ENCODE assay signal across 7 mouse cellular contexts in the genomic region with DNA sequence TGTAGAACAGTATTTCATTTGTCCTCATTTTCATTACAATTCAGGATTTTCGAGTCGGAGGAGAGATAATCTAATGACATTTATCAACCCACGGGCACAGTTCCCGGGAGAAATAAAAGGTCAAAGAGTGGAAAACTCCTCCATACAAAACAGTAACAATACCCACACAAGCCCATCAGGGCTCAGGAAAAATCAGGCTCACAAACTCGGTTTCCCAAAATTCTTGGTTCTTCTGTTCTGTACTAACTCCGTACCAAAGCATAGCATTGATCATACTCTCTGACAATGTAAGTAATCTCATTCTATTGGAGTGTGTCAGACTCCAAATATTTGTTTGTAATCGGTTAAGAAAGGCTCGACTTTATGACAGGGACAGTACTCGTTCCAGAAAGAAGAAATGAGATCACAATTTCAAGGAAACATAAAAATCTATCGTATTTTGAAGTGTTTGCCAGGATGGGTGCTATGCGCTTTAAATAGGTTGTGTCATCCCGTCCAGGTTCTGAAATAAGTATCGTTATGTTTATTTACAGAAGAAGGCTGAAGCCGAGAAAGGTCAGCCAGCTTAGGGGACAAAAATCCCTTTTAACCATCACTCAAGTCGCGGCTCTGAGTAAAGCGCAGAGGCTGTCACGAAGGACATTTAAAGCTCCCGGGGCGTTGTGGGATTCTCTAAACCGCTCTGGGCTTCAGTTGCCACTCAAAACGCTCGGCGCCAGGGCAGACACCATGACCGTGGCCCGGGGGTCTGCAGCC. TPM values are rescaled to one million over a fixed set of nuclear protein-coding genes. Genes with fewer than 3 reads are reported as not detected.
DNase-seq lines count a peak whose midpoint lies in the region; ATAC-seq and TF ChIP-seq lines count a peak whose summit lies in the region.

No protein-coding gene starts in this region.

- H3K36me3 ChIP-seq in lung, embryonic 15.5 days = no peaks in the 10 kb centered on the region
- H3K36me3 ChIP-seq in intestine, embryonic 14.5 days (ENCODE audit: control insufficient read depth, insufficient read depth, low read length) = no peaks in the 10 kb centered on the region
- H3K36me3 ChIP-seq in neural tube, embryonic 14.5 days (ENCODE audit: control insufficient read depth, insufficient read depth, low read length) = no peaks in the 10 kb centered on the region

- peak overlapping the region; percentile 80 for H3K4me3 ChIP-seq in lung, embryonic 15.5 days
- H3K4me3 ChIP-seq in embryonic fibroblast, embryonic 13.5 days (ENCODE audit: insufficient read depth, low read length) = peak overlapping the region; percentile 81
- H3K4me3 ChIP-seq in intestine, embryonic 14.5 days (ENCODE audit: low read depth, low read length) = peak overlapping the region; percentile 95
- H3K4me3 ChIP-seq in neural tube, embryonic 14.5 days (ENCODE audit: low read depth, low read length) = peak overlapping the region; percentile 73

- peaks cover 17% of the 10 kb centered on the region for H3K4me1 ChIP-seq in lung, embryonic 15.5 days
- H3K4me1 ChIP-seq in embryonic fibroblast, embryonic 13.5 days (ENCODE audit: control insufficient read depth, insufficient read depth, low read length) = no peaks in the 10 kb centered on the region; the same call in 1 of the 2 replicates
- peaks cover 12% of the 10 kb centered on the region for H3K4me1 ChIP-seq in intestine, embryonic 14.5 days (replicated peaks; ENCODE audit: control insufficient read depth, insufficient read depth, low read length)
- H3K4me1 ChIP-seq in neural tube, embryonic 14.5 days (ENCODE audit: control insufficient read depth, insufficient read depth, low read length) = peaks cover 6% of the 10 kb centered on the region; the same call in 1 of the 2 replicates

- peak overlapping the region; percentile 76 for H3K9ac ChIP-seq in lung, embryonic 15.5 days
- H3K9ac ChIP-seq in intestine, embryonic 14.5 days (ENCODE audit: low read length) = peak overlapping the region; percentile 86
- peak overlapping the region; percentile 62 for H3K9ac ChIP-seq in neural tube, embryonic 14.5 days (replicated peaks; ENCODE audit: low read depth, low read length)

- H3K9me3 ChIP-seq in lung, embryonic 15.5 days = no peaks in the 10 kb centered on the region
- no peaks in the 10 kb centered on the region for H3K9me3 ChIP-seq in intestine, embryonic 14.5 days (ENCODE audit: control insufficient read depth, low read length)
- H3K9me3 ChIP-seq in neural tube, embryonic 14.5 days (ENCODE audit: control insufficient read depth, low read length) = no peaks in the 10 kb centered on the region

- no peak; the same call in 1 of the 2 replicates for ATAC-seq in lung, embryonic 15.5 days (ENCODE audit: borderline replicate concordance, extremely low read depth, low FRiP score, low TSS enrichment)
- no peak for ATAC-seq in intestine, embryonic 14.5 days (replicated peaks; ENCODE audit: low FRiP score, low TSS enrichment, low read depth)
- ATAC-seq in neural tube, embryonic 14.5 days (ENCODE audit: low read depth) = no peak

- DNase-seq in lung, postnatal 25 days (ENCODE audit: low spot score) = no peak
- DNase-seq in intestine, embryonic 14.5 days (ENCODE audit: low spot score) = no peak
- no peak for DNase-seq in right cerebral cortex, postnatal 25 days
- DNase-seq in natural killer cell, adult 2 months (ENCODE audit: low spot score in 2 of 2) = no peak

- H3K27me3 ChIP-seq in lung, embryonic 15.5 days = no peaks in the 10 kb centered on the region
- no peaks in the 10 kb centered on the region for H3K27me3 ChIP-seq in intestine, embryonic 14.5 days (replicated peaks; ENCODE audit: control insufficient read depth, insufficient read depth, low read length)
- H3K27me3 ChIP-seq in neural tube, embryonic 14.5 days (ENCODE audit: control insufficient read depth, insufficient read depth, low read length) = no peaks in the 10 kb centered on the region

- TF ChIP-seq CTCF in embryonic fibroblast, embryonic 13.5 days (IDR thresholded peaks at IDR 0.05; ENCODE audit: borderline replicate concordance, insufficient read depth, low read length) = no peak

- H3K27ac ChIP-seq in lung, embryonic 15.5 days = peak overlapping the region; percentile 75
- H3K27ac ChIP-seq in embryonic fibroblast, embryonic 13.5 days (ENCODE audit: insufficient read depth, low read length) = 0 out of 2 replicates have a peak overlapping the region, but pooled peaks have one; percentile 1
- peak overlapping the region; percentile 52; the same call in 1 of the 2 replicates for H3K27ac ChIP-seq in intestine, embryonic 14.5 days (ENCODE audit: low read depth)
- H3K27ac ChIP-seq in neural tube, embryonic 14.5 days (ENCODE audit: low read depth, low read length) = peak overlapping the region; percentile 53; the same call in 1 of the 2 replicates

- H3K4me2 ChIP-seq in lung, embryonic 15.5 days = peak overlapping the region; percentile 67
- H3K4me2 ChIP-seq in intestine, embryonic 14.5 days (ENCODE audit: low read length) = peak overlapping the region; percentile 88
- peak overlapping the region; percentile 63 for H3K4me2 ChIP-seq in neural tube, embryonic 14.5 days (ENCODE audit: low read depth, low read length)

- WGBS in lung, embryonic 15.5 days = 3% methylated on average over 26 of the region's 26 CpGs
- WGBS in intestine, embryonic 14.5 days = 5% methylated on average over 26 of the region's 26 CpGs
- 4% methylated on average over 26 of the region's 26 CpGs for WGBS in neural tube, embryonic 14.5 days

- TF ChIP-seq POLR2A in embryonic fibroblast, embryonic 13.5 days (IDR thresholded peaks at IDR 0.05; ENCODE audit: low read depth, low read length) = no peak

RNA-seq across cellular contexts. Expression of a gene that starts 0.7 kb away (rescaled TPM):
- 29.8 and 30.8 TPM in 2 replicates for polyA plus RNA-seq in lung, embryonic 15.5 days (2015; fragmentation: Nextera tagmentation; extraction: Ambion mirVana)
- 7.0 and 10.4 TPM in 2 replicates for polyA plus RNA-seq in embryonic fibroblast, embryonic 13.5 days (2011; ENCODE audit: insufficient read length, low read depth, missing spikeins)
- 25.5 and 29.0 TPM in 2 replicates for polyA plus RNA-seq in intestine, embryonic 14.5 days (2014; fragmentation: Nextera tagmentation; extraction: Ambion mirVana)
- polyA plus RNA-seq in neural tube, embryonic 14.5 days (2014; fragmentation: Nextera tagmentation; extraction: Ambion mirVana) = 3.6 and 5.9 TPM in 2 replicates

RNA-seq across cellular contexts. Expression of a gene that starts 28.6 kb away (rescaled TPM):
- polyA plus RNA-seq in lung, embryonic 15.5 days (2015; fragmentation: Nextera tagmentation; extraction: Ambion mirVana) = 7.2 and 7.3 TPM in 2 replicates
- polyA plus RNA-seq in embryonic fibroblast, embryonic 13.5 days (2011; ENCODE audit: insufficient read length, low read depth, missing spikeins) = 0.26 TPM in 1 of 2 replicates, not detected in the other
- polyA plus RNA-seq in intestine, embryonic 14.5 days (2014; fragmentation: Nextera tagmentation; extraction: Ambion mirVana) = 13.3 and 15.4 TPM in 2 replicates
- 25.0 and 31.4 TPM in 2 replicates for polyA plus RNA-seq in neural tube, embryonic 14.5 days (2014; fragmentation: Nextera tagmentation; extraction: Ambion mirVana)

RNA-seq across cellular contexts. Expression of a gene that starts 46.8 kb away (rescaled TPM):
- polyA plus RNA-seq in lung, embryonic 15.5 days (2015; fragmentation: Nextera tagmentation; extraction: Ambion mirVana) = 4.1 and 4.4 TPM in 2 replicates
- polyA plus RNA-seq in embryonic fibroblast, embryonic 13.5 days (2011; ENCODE audit: insufficient read length, low read depth, missing spikeins) = 0.56 TPM in 1 of 2 replicates, not detected in the other
- 6.4 and 6.5 TPM in 2 replicates for polyA plus RNA-seq in intestine, embryonic 14.5 days (2014; fragmentation: Nextera tagmentation; extraction: Ambion mirVana)
- polyA plus RNA-seq in neural tube, embryonic 14.5 days (2014; fragmentation: Nextera tagmentation; extraction: Ambion mirVana) = 5.4 and 12.0 TPM in 2 replicates

RNA-seq across cellular contexts. Expression of a gene that starts 57.7 kb away (rescaled TPM):
- polyA plus RNA-seq in lung, embryonic 15.5 days (2015; fragmentation: Nextera tagmentation; extraction: Ambion mirVana) = 0.11 and 0.42 TPM in 2 replicates
- 0.46 and 0.68 TPM in 2 replicates for polyA plus RNA-seq in embryonic fibroblast, embryonic 13.5 days (2011; ENCODE audit: insufficient read length, low read depth, missing spikeins)
- 0.77 and 1.0 TPM in 2 replicates for polyA plus RNA-seq in intestine, embryonic 14.5 days (2014; fragmentation: Nextera tagmentation; extraction: Ambion mirVana)
- 38.5 and 53.5 TPM in 2 replicates for polyA plus RNA-seq in neural tube, embryonic 14.5 days (2014; fragmentation: Nextera tagmentation; extraction: Ambion mirVana)

Comparison
In these comparisons a context has a peak if more than half of its experiments do, and no peak if none do; other contexts are left out.
1. H3K27ac ChIP-seq: peak in every context shown above with its lines; median percentile 75 in lung, embryonic 15.5 days; 53 in neural tube, embryonic 14.5 days; 52 in intestine, embryonic 14.5 days; 1 in embryonic fibroblast, embryonic 13.5 days.